Mouse (Mus musculus) midbrain, postnatal 0 days (tissue): ENCODE results near the gene Gm10647. TPM values are rescaled to one million over a fixed set of nuclear protein-coding genes. Genes with fewer than 3 reads are reported as not detected.

Experiments used
- ATAC-seq: fragments of 200-750 bp; cut with Nextera tagmentation; 2 replicates; pipeline ENCODE4 v1.8.0; 2017; ENCODE audit warnings: moderate number of reproducible peaks, mild to moderate bottlenecking, moderate TSS enrichment, moderate library complexity; ENCODE audit not compliant: low FRiP score
- DNase-seq: peaks from one replicate; pipeline ENCODE4 v3.0.0-alpha.2; 2015; ENCODE audit warnings: low spot score
- H3K27ac ChIP-seq: fragments of 300-500 bp; sonication (generic); 2 replicates; pipeline ENCODE4 v1.5.1; 2014; ENCODE audit warnings: low read depth, mild to moderate bottlenecking, low read length, mixed read lengths
- H3K27me3 ChIP-seq: fragments of 300-500 bp; sonication (generic); 2 replicates; pipeline ENCODE4 v1.6.1; 2014; ENCODE audit warnings: low read length, control low read depth, mixed read lengths; ENCODE audit not compliant: insufficient read depth
- H3K36me3 ChIP-seq: fragments of 300-500 bp; sonication (generic); 2 replicates; pipeline ENCODE4 v1.6.1; 2014; ENCODE audit warnings: low read length, control low read depth, mixed read lengths; ENCODE audit not compliant: insufficient read depth
- H3K4me1 ChIP-seq: fragments of 300-500 bp; sonication (generic); 2 replicates; pipeline ENCODE4 v1.6.1; 2014; ENCODE audit warnings: mild to moderate bottlenecking, control low read depth, antibody characterized with exemption, low read length, mixed read lengths; ENCODE audit not compliant: insufficient read depth
- H3K4me2 ChIP-seq: fragments of 300-500 bp; sonication (generic); 2 replicates; pipeline ENCODE4 v1.6.1; 2014; ENCODE audit warnings: low read depth, mild to moderate bottlenecking, low read length, mixed read lengths; ENCODE audit not compliant: poor library complexity, severe bottlenecking
- H3K4me3 ChIP-seq: fragments of 300-500 bp; sonication (generic); 2 replicates; pipeline ENCODE4 v1.5.1; 2014; ENCODE audit warnings: low read depth, mild to moderate bottlenecking, low read length, moderate library complexity
- H3K9ac ChIP-seq: fragments of 300-500 bp; sonication (generic); replicated peaks from 2 replicates; pipeline ENCODE4 v1.6.1; 2014; ENCODE audit warnings: mild to moderate bottlenecking, low read length, moderate library complexity, mixed read lengths; ENCODE audit not compliant: poor library complexity, severe bottlenecking
- H3K9me3 ChIP-seq: fragments of 300-500 bp; sonication (generic); 2 replicates; pipeline ENCODE4 v1.6.1; 2016; ENCODE audit warnings: low read length, control low read depth
- CTCF ChIP-seq: IDR thresholded peaks from 2 replicates; pipeline ENCODE4 v1.5.1; 2016; ENCODE audit warnings: antibody characterized with exemption, mild to moderate bottlenecking
- WGBS: fragments of 180-500 bp; shearing (Covaris S2); extraction: QIAGEN DNeasy Blood & Tissue Kit; methylation state at CpG from one replicate; pipeline ENCODE4 v1.1.7; 2014; 5-methylcytosine and 5-hydroxymethylcytosine counted together
- polyA plus RNA-seq: library from polyadenylated mRNA; unstranded; fragments of >200 nt; fragmentation: Nextera tagmentation; extraction: Ambion mirVana; gene quantifications from 2 replicates; pipeline ENCODE4 v1.2.1, GENCODE M21; 2015
- total RNA-seq: library from RNA; depleted of rRNA; stranded (reverse); fragments of >200 nt; gene quantifications from 2 replicates; pipeline ENCODE4 v1.2.3, GENCODE M21; 2014; rRNA removed

Gene Gm10647
- total RNA-seq (0.60 and 1.1 TPM in 2 replicates), polyA plus RNA-seq (0.17 and 0.18 TPM in 2 replicates)

DNA sequence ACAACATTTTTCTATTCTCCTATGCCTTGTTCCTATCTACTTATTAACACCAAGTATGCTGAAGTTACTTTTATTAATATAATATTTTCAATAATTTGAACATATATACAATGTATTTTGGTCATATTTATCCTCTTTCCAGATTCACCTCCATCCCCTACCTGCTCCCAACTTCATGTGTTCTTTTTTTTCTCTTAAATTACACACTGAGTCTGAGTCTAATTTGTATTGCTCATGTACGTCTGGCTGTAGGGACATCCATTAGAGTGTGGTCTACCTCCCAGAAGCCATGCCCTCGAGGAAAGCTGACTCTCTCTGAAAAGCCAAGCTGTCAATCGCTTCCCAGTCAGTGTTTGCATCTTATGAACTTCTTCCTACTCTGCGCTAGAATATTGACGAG, at the start of gene Gm10647:
Gene Gm10647 (plus strand): TSS at position 301 of the 400 bp plus-strand sequence.
- Histone ChIP-seq H3K36me3 (no peaks in the 10 kb centered on the region), H3K27ac (peak within 1 kb of the TSS; percentile 85; the same call in 1 of the 2 replicates), H3K27me3 (peaks cover 2% of the 10 kb centered on the region; the same call in 1 of the 2 replicates), H3K9ac (peak within 1 kb of the TSS; percentile 86; the same call in 1 of the 2 replicates), H3K4me1 (no peaks in the 10 kb centered on the region), H3K9me3 (no peaks in the 10 kb centered on the region), H3K4me2 (peak within 1 kb of the TSS; percentile 66), H3K4me3 (peak within 1 kb of the TSS; percentile 83)
- DNase-seq = no peak
- no peak for ATAC-seq
- TF ChIP-seq CTCF = no peak
- 76% methylated on average over 5 of the region's 5 CpGs for WGBS

DNA sequence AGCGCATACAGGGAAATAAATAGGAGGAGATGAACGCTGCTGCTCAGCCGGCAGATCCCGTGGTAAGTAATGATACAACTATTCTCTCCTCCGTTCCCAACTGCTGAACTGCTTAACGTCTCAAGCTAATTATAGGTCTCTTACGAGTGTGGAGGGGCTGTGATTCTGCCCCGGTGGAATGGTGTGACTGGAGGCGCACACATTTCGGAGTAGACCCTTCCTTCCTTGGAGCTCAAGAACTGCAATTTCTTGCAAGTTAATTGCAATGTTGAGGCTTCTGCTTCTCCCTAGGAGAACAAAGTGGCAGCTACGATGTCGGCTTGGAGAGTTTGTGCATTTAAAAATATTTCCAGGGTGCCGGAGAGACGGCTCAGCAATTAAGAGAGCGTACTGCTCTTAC, 48.4 kb upstream of the Gm10647 start:
- Histone ChIP-seq H3K4me3 (no peak overlapping the region), H3K4me1 (no peaks in the 10 kb centered on the region), H3K4me2 (no peak overlapping the region), H3K27ac (no peak overlapping the region), H3K9ac (no peak overlapping the region), H3K27me3 (no peaks in the 10 kb centered on the region), H3K9me3 (no peaks in the 10 kb centered on the region), H3K36me3 (no peaks in the 10 kb centered on the region)
- TF ChIP-seq CTCF = no peak
- ATAC-seq (no peak), DNase-seq (peak; percentile 23)
- WGBS = 77% methylated on average over 15 of the region's 15 CpGs

GRCm38 (mm10) chr9:66752849-66753248, 44.0 kb upstream of the Gm10647 start:
- no peak for DNase-seq
- ATAC-seq = no peak
- Histone ChIP-seq H3K9me3 (no peaks in the 10 kb centered on the region), H3K27ac (no peak overlapping the region), H3K4me3 (no peak overlapping the region), H3K36me3 (no peaks in the 10 kb centered on the region), H3K27me3 (no peaks in the 10 kb centered on the region), H3K4me2 (no peak overlapping the region), H3K9ac (no peak overlapping the region), H3K4me1 (no peaks in the 10 kb centered on the region)
- WGBS = 70% methylated on average over 6 of the region's 6 CpGs
- TF ChIP-seq CTCF = no peak

- Histone ChIP-seq H3K27me3 (no peaks in the 10 kb centered on the region), H3K36me3 (no peaks in the 10 kb centered on the region), H3K9ac (no peak overlapping the region), H3K27ac (no peak overlapping the region), H3K4me1 (no peaks in the 10 kb centered on the region), H3K4me3 (no peak overlapping the region), H3K4me2 (no peak overlapping the region), H3K9me3 (no peaks in the 10 kb centered on the region)
- ATAC-seq (no peak), DNase-seq (no peak)
- no peak for TF ChIP-seq CTCF
- WGBS = 63% methylated on average over 1 of the region's 1 CpGs
These were observed 35.8 kb upstream of the Gm10647 start for GRCm38 (mm10) chr9:66760991-66761390.

DNA sequence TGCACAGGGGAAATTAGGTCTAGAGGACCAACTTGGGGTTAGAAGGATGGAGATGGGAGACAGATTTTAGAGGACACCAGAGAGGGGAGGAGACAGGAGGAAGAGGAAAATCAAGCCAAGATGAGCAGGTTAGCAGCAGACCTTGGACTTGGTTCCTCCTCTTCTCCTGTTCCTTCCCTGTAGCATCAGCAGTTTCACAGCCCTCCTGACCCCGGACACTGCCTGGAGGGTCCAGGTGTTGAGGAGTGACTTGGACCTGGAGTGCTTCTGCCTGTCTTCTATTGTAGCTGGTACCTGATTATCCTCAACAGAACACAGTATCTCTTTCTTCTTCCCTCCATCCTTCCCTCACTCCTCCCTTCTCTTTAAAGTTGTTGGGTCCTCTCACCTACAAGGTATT, 28.1 kb upstream of the Gm10647 start:
- no peaks in the 10 kb centered on the region for H3K36me3 ChIP-seq
- H3K9ac ChIP-seq = no peak overlapping the region
- no peak overlapping the region for H3K4me3 ChIP-seq
- no peak for ATAC-seq
- no peaks in the 10 kb centered on the region for H3K9me3 ChIP-seq
- no peak overlapping the region for H3K4me2 ChIP-seq
- 83% methylated on average over 1 of the region's 1 CpGs for WGBS
- no peak for DNase-seq
- TF ChIP-seq CTCF = no peak
- no peaks in the 10 kb centered on the region for H3K27me3 ChIP-seq
- H3K27ac ChIP-seq = no peak overlapping the region
- no peaks in the 10 kb centered on the region for H3K4me1 ChIP-seq

- Histone ChIP-seq H3K4me1 (no peaks in the 10 kb centered on the region), H3K9me3 (no peaks in the 10 kb centered on the region), H3K9ac (no peak overlapping the region), H3K4me2 (no peak overlapping the region), H3K27me3 (no peaks in the 10 kb centered on the region), H3K27ac (no peak overlapping the region), H3K36me3 (no peaks in the 10 kb centered on the region), H3K4me3 (no peak overlapping the region)
- no peak for TF ChIP-seq CTCF
- no peak for ATAC-seq
- no peak for DNase-seq
- 82% methylated on average over 3 of the region's 3 CpGs for WGBS
These were observed 27.6 kb upstream of the Gm10647 start for GRCm38 (mm10) chr9:66769275-66769674.
